Mouse (Mus musculus) cerebellum, postnatal 14 days (tissue): Measurements from ENCODE around the gene Speer4c.
"Not testable (repeated sequence)": the region's sequence is repeated elsewhere in the genome, so short reads cannot be mapped to it uniquely, and the experiment has no call there.

Experiments used
- DNase-seq, 2 experiments: peaks; one replicate each; pipeline ENCODE4 v3.0.0; 2021; ENCODE audit warnings: mixed read lengths in 2 of 2

Gene Speer4c

DNA sequence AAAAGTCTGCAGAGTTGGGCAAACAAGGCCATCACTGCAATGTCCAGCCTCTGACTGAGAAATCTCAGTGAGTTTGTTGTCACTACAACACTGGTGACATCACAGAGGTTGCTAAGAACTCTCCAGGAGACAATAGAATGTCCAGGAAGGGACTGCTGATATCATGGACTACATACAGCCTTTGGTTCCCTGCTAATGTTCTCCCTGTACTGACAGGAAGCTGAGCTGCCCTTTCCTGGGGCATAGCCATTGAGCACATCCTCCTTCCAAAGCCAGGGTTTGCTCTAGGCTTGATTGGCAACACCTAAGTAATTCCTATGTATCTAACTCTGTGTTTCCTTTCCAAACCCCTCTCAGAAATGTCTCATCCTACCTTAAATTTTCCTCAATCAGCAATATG is at the start of gene Speer4c:
TSS of gene Speer4c (minus strand) at position 101 of the 400 bp plus-strand sequence.
- DNase-seq: not testable (repeated sequence)

DNA sequence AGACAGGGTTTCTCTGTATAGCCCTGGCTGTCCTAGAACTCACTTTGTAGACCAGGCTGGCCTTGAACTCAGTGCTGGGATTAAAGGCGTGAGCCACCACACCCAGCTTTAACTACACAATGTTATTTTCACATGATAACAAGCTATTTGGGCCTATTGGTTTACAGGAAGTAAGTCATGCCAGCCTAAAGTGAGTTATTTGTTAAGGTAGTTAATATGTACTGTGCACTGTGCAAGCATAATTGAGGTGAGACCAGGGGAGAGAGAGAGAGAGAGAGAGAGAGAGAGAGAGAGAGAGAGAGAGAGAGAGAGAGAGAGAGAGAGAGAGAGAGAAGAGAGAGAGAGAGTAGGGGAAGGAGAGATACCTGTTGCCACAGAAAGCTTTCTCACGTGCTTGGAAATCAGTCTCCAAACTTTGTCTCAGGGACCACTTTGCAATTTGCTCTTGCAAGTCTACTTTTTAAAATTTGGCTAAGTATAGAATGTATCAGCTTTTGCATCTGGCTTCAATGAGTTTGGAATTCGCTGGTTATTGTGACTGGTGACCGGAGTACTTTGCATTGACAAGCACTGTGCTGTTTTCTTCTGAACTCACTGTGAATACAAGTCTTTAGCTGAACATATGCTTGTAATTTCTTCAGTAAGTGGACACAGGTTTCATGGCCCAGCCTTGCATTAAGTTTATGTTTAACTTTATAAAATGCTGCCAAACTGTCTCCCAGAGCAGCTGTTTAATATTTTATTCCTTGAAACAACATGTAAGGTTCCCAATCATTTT is 33.6 kb upstream of the Speer4c start:
- DNase-seq: no peak

DNA sequence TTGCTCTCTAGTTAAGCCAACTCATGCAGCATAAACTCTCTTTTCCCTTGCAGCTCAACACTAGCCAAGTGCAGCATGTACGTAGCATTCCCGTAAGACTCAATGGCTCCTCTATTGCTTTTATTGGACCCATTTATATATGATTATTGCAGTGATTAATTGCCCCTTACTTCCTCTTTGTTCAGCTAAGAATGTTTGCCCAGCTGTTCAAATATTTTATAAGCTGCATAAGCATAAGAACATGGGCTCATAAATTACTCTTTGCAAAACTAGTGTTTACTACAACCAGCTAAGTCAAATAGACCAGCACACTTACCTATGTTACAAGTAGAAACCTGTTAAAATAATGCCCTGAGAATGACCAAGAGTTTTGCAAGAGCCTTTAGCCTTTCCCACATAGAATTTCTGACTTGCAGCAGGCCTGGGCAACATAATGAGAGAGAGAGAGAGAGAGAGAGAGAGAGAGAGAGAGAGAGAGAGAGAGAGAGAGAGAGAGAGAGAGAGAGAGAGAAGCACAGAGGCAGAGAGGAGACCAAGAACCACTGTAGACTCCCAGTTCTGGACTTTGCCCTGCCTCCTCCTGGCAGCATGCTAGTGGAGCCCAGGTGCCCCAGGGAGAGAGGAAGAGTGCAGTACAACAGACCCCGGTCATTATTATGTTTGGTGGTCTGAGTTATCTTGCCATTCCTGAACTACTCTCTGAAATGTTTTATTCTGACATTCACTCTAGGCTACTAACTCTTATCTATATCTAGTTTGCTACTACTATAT is 20.2 kb upstream of the Speer4c start:
- DNase-seq: no peak

DNA sequence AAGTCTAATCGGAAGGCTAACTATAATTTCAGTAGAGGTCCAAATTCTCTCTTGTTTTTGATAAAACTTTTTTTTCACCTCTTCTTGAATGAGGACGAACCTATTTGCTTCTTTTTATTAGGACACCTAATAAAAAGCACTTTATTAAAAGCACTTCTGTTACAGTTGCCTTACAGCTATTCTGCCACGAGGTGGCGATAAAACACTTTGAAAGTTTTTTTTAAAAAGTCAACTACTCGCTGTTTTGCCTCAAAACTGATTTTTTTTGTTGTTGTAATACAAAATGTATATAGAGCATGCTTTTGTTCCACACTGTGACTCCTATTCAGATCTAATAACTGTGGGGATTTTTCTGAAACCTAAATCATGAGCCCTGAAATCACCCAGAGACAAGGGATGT is 11.2 kb downstream of the Speer4c start:
- peak; percentile 10 to 28 for DNase-seq

DNA sequence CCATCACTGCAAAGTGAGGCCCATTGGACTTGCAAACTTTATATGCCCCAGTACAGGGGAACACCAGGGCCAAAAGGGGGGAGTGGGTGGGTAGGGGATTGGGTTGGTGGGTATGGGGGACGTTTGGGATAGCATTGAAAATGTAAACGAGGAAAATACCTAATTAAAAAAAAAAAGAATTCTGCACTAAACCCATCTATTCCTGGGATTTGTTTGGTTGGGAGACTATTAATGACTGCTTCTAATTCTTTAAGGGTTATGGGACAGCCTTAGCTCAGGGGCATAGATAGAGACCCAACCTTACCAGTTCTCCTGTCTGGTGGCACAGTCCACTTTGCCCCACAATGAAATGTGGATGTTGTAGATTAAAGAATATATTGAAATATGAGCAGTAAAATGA is 16.4 kb downstream of the Speer4c start:
- DNase-seq: not testable (repeated sequence)

DNA sequence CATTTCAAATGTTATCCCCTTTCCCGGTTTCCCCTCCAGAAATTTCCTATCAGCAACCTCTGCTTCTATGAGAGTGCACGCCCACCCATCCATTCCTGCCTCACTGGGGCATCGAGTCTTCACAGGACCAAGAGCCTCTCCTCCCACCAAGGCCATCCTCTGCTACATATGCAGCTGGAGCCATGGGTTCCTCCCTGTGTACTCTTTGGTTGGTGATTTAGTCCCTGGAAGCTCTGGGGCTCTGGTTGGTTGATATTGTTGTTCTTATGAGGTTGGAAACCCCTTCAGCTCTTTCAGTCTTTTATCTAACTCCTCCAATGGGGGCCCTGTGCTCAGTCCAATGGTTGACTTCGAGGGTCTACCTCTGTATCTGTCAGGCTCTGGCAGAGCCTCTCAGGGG is 22.2 kb downstream of the Speer4c start:
- DNase-seq: not testable (repeated sequence)

DNA sequence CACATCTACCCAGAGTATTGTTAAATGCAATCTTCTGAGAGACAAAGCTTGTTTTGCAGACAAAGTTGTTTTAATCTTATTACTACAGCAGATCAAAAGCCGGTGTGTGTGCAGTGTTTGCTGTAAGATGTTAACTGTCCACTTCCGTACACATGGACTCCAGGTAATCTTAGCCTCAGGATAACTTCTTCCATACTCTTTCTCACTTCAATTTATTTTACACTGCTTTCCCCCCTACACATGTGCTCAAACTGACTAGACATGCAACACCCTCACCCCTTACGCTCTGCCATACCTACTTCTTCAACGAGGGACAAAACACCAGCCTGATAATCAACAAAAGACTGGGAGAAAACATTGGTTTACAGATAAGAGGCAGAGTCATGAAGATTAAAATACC is 23.2 kb downstream of the Speer4c start:
- not testable (repeated sequence) for DNase-seq

DNA sequence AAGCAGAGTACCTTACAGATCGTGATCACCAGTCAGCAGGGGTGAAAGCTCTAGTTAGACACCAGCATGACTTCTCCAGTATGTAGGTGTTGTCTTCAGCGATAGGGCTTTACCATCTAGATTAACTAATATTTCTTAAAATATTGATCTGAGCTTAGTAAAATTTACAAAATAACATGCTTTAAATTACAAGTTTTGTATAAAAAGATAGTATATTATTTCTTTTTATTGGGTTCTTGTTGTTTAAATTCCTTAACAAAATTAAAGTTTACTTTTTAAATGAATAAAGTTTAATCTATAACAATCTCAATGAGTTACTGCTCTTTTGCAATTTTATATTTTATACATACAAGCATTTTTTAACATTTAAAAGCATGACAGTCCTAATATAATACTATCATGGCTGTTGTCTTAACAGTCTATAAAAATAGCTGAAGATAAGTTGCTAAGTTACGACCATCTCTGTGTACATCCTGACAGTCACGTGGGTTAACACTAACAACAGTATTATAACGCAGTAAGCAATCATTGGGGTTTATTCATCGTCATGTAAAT is 24.3 kb downstream of the Speer4c start:
- not testable (repeated sequence) for DNase-seq

DNA sequence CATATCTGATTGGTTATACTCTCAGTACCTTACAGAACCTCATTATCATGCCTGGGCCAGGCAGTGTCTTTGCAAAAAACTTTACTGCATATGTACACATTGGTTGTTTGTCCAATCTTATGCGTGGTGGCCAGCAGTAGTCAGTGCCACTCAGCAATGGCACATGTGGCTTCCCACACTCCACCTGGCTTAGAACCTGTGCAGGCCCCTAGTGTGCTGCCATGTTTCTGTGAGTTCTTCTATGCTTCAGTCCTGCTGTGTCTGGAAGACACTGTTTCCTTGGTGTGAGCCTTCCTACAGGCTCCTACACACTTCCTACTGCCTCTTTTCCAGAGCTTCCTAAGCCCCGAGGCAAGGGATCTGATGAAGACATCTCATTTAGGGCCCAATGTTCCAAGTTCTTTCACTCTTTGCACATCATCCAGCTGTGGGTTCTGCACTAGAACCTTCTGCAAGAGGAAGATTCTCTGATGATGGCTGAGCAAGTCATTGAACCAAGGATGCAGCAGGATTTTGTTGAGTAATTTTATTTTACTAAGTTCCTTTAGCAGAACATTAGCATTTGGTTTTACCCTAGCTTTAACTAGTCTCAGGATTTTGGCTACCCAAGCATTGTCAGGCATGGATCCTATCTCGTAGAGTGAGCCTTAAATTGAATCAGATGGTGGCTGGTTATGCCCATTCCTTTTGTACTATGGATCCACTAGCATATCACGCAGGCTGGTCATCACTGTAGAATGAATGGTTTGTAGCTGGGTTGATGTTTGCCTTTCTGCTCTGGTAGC is 25.0 kb downstream of the Speer4c start:
- DNase-seq: not testable (repeated sequence)

DNA sequence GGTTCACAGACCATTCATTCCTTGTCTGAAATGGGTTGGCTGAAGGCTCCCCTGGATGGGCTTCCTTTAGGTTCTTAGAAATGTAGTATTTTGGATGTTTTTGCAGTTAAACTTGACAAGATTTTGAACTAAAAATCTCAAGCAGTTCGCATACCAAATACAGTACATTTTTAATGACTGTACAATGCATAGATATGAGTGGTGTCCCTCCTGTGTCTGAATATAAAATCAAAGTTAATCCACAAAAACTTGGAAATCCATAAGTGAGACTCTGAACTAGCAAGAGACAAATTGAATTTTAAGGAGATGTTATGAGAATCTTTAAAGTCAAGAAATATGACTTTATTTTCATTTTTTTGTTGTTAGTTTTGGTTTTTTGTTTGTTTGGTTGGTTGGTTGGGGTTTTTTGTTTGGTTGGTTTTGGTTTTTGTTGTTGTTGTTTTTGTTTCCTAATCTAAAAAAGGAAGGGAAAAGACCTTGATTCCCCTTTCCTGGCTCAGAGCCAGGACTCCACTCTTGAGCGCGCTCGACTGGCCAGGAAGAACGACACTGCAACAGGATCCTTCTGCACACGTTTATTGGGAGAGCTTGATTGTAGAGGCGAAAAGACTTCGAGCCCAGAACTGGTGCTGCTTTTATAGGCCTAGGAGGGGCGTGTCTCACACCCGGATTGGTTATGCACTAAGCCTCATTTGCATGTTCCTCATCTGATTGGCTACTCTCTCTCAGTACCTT is 32.6 kb downstream of the Speer4c start:
- DNase-seq: peak in 1 of 2 experiments; percentile 9

DNA sequence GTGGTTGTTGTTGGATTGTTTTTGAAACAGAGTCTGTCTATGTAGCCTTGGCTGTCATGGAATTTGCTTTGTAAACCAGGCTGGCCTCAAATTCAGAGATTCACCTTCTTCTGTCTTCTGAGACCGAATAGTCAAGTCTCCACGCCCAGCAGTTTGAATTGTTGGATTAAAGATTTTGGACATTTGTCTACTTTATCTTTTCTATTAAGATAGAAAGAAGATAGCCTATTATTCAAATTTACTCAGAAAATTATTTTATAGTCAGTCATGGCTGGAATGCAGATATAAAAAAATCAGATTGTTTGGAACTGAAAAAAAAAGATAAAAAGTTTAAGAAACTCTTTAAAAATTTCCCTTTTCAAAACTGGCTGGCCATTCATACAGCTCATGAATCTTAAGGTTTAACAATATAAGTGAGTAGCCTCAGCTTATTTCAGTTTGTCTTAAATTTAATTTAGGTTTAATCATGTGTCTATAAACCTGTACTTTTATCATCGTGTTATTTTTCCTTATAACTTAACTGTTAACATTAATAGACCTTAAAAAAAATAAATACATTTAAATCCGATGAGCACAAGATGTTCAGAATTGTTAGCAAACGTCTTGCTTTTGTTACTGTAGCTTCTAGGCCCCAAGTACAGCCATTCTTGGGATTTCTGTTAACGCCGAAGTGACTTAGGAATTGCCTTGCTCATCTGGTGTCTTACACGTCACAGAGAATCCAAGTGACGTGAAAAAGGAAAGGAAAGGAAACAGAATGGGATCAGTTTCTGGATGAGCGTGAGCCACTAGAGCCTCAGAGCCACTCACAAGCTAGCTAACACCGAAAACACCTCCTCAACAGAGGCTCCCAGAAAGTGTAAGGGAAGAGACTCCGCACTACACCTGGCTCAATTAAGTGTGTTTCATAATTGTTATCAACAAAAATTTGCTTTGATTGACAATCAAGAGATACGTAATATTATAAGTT is 33.8 kb downstream of the Speer4c start:
- DNase-seq: not testable (repeated sequence)

DNA sequence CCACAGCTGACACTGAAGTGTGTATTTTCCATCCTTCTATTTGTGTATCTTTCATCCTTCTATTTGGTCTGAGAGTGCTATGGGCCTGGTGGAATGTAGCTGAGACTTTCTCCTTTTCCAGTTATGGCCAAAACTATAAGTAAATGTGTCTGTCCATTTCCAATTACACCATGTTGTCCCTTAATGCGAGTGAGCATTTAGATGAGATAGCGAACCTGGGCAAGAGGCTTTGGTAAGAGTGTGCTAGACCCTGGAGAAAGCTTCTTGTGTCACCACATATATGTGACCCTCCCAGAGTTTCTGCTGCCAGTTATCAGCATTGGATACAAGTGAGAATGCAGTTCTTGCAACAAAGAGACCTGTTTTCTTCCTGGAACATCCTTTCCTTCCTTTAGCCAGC is 35.2 kb downstream of the Speer4c start:
- DNase-seq: not testable (repeated sequence)

DNA sequence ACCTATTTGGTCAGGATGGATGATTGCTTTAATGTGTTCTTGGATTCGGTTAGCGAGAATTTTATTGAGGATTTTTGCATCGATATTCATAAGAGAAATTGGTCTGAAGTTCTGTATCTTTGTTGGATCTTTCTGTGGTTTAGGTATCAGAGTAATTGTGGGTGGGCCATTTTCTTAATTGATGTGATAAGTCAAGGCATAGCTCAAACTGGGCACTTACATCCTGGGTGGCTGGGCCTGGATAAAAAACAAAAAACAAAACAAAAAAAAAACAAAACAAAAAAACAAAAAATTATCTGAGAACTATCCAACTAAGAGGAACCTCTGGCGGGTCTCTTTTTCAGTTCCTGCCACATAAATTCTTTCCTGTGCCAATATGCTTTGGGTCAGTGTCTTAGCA is 36.3 kb downstream of the Speer4c start:
- DNase-seq: not testable (repeated sequence)

DNA sequence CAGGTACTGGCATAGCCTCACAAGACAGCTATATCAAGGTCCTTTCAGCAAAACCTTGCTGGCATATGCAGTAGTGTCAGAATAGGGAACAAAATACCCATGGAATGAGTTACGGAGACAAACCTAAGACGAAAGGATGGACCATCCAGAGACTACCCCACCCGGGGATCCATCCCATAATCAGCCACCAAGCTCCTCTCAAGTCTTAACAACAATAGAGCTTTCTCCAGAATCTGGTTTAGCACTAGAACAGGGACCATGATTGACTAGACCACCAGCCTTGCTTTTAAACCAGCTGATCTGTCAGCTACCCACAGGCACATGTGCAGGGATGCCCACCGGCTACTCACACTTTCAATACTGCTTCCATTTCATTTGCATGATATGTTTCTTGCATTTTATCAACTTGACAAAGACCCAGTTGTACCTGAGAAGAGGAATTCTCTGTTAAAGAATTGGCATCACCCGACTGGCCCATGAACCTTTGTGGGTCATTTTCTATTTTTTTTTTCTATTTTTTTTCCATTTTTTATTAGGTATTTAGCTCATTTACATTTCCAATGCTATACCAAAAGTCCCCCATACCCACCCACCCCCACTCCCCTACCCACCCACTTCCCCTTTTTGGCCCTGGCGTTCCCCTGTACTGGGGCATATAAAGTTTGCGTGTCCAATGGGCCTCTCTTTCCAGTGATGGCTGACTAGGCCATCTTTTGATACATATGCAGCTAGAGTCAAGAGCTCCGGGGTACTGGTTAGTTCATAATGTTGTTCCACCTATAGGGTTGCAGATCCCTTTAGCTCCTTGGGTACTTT is 39.4 kb downstream of the Speer4c start:
- DNase-seq: not testable (repeated sequence)

DNA sequence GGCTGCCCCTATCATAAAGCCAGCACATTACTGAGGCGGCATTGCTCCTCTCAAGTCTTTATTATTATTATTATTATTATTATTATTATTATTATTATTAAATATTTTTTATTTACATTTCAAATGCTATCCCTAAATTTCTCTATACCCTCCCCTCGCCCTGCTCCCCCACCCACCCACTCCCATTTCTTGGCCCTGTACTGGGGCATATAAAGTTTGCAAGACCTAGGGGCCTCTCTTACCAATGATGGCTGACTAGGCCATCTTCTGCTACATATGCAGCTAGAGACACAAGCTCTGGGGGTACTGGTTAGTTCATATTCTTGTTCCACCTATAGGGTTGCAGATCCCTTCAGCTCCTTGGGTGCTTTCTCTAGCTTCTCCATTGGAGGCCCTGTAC is 40.1 kb downstream of the Speer4c start:
- DNase-seq: not testable (repeated sequence)

DNA sequence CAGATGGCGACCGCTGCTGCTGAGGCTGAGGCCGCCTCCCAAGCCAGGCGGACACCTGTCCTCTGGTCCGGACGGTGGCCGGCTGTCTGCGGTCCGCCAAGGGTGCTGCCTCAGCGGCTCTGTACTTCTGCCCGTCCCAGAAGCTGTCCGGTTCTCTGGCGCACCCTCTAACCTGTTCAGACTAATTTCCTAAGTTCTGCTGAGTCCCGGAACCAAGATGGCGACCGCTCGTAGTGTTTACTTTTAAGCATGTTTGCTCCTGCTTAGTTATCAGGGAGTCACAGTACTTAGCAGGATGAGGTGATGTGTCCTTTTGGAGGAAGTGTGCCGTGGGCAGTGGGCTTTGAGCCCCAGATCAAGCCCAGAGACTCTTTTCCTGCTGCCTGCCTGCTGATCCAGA is 43.3 kb downstream of the Speer4c start:
- DNase-seq: not testable (repeated sequence)

DNA sequence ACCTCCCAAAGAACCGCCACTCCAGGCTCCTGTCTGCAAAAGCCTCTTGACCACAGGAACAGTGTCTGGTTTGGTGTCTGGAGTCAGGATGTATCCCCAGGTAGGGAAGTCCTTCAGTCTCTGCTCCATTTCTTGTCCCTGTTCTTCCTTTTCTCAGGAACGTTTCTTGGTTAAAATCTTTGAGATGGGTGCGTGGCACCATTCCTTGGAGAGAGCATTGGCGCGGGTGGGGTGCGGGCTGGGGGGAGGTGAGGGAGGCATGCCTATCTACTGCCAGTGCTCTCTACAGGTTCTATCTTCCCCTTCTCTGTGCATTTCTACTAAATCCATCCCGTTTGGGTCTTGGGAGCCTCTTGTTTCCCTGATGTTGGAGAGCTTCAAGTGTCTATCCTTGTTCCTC is 50.2 kb downstream of the Speer4c start:
- DNase-seq: not testable (repeated sequence)
